Mouse (Mus musculus) brain, embryonic 14.5 days (tissue): ENCODE data around the gene Cdk2ap2. TPM values are rescaled to one million over a fixed set of nuclear protein-coding genes. Genes with fewer than 3 reads are reported as not detected.
"Not testable (repeated sequence)": the region's sequence is repeated elsewhere in the genome, so short reads cannot be mapped to it uniquely, and the experiment has no call there.

Experiments
- DNase-seq: peaks from one replicate; pipeline ENCODE4 v3.0.0-alpha.2; 2011; ENCODE audit warnings: low read depth
- CTCF ChIP-seq: fragments of 200-500 bp; IDR thresholded peaks from 2 replicates; pipeline ENCODE4 v1.5.1; 2012; ENCODE audit warnings: inconsistent platforms, mild to moderate bottlenecking, moderate library complexity, borderline replicate concordance; ENCODE audit not compliant: insufficient read depth, insufficient read length; ENCODE audit errors: extremely low read depth
- POLR2A ChIP-seq: fragments of 200-500 bp; IDR thresholded peaks from 2 replicates; pipeline ENCODE4 v1.6.1; 2012; ENCODE audit warnings: mild to moderate bottlenecking, inconsistent platforms, borderline replicate concordance; ENCODE audit not compliant: poor library complexity, insufficient read depth, insufficient read length, severe bottlenecking; ENCODE audit errors: extremely low read depth
- polyA plus RNA-seq: library from polyadenylated mRNA; depleted of rRNA; stranded (reverse); fragments of >200 nt; gene quantifications from 2 replicates; pipeline ENCODE4 v1.2.3, GENCODE M21; 2012

Gene Cdk2ap2
- polyA plus RNA-seq, 1 experiment: 56.1 TPM

- TF ChIP-seq CTCF: no peak
- TF ChIP-seq POLR2A: no peak
- DNase-seq: peak; percentile 53
Measured at GRCm38 (mm10) chr19:4113186-4113805, 16.3 kb downstream of the Cdk2ap2 start.

GRCm38 (mm10) chr19:4113806-4114230 lies 16.8 kb downstream of the Cdk2ap2 start:
- no peak for DNase-seq
- TF ChIP-seq CTCF (no peak), POLR2A (no peak)

GRCm38 (mm10) chr19:4114551-4114950 lies 17.6 kb downstream of the Cdk2ap2 start:
- TF ChIP-seq CTCF (no peak), POLR2A (no peak)
- no peak for DNase-seq

- no peak for DNase-seq
- TF ChIP-seq POLR2A (no peak), CTCF (no peak)
Measured at GRCm38 (mm10) chr19:4115144-4115543, 18.2 kb downstream of the Cdk2ap2 start.

- TF ChIP-seq POLR2A (no peak), CTCF (no peak)
- no peak for DNase-seq
Measured at GRCm38 (mm10) chr19:4115816-4116215, 18.8 kb downstream of the Cdk2ap2 start.

- TF ChIP-seq POLR2A (no peak), CTCF (no peak)
- DNase-seq: no peak
Measured at GRCm38 (mm10) chr19:4117006-4117405, 20.0 kb downstream of the Cdk2ap2 start.

GRCm38 (mm10) chr19:4118350-4118749 lies 21.4 kb downstream of the Cdk2ap2 start:
- no peak for DNase-seq
- TF ChIP-seq POLR2A: no peak
- TF ChIP-seq CTCF: no peak

- no peak for DNase-seq
- no peak for TF ChIP-seq POLR2A
- TF ChIP-seq CTCF: no peak
Measured at GRCm38 (mm10) chr19:4119716-4120487, 22.9 kb downstream of the Cdk2ap2 start.

- TF ChIP-seq CTCF: no peak
- TF ChIP-seq POLR2A: no peak
- no peak for DNase-seq
Measured at GRCm38 (mm10) chr19:4120496-4120895, 23.5 kb downstream of the Cdk2ap2 start.

GRCm38 (mm10) chr19:4121097-4121805 lies 24.3 kb downstream of the Cdk2ap2 start:
- TF ChIP-seq POLR2A: 0 out of 2 replicates have a peak, but pooled peaks have one; percentile 16
- TF ChIP-seq CTCF: no peak
- peak; percentile 99 for DNase-seq

- not testable (repeated sequence) for DNase-seq
Measured at GRCm38 (mm10) chr19:4121896-4122295, 24.9 kb downstream of the Cdk2ap2 start.
